Mouse (Mus musculus): ENCODE measurements around the gene Sgsm1. TPM values are rescaled to one million over a fixed set of nuclear protein-coding genes. Genes with fewer than 3 reads are reported as not detected.

The Sgsm1 gene
- polyA plus RNA-seq, 1 experiment from 2014 or later: 1.2 TPM

- Histone ChIP-seq H3K36me3 (ENCODE audit: insufficient read depth, low read length) (no peaks in the 10 kb centered on the region), H3K27ac (ENCODE audit: low read length) (no peak overlapping the region), H3K4me2 (replicated peaks; ENCODE audit: low read depth, low read length) (no peak overlapping the region), H3K9me3 (ENCODE audit: low read length) (no peaks in the 10 kb centered on the region), H3K4me3 (ENCODE audit: low read depth, low read length) (no peak overlapping the region), H3K9ac (replicated peaks; ENCODE audit: low read depth) (no peak overlapping the region), H3K4me1 (ENCODE audit: insufficient read depth, low read depth, low read length) (no peaks in the 10 kb centered on the region), H3K27me3 (replicated peaks; ENCODE audit: insufficient read depth, low read length) (no peaks in the 10 kb centered on the region)
- TF ChIP-seq CTCF (IDR thresholded peaks at IDR 0.05) (no peak), EP300 (IDR thresholded peaks at IDR 0.05) (no peak)
- DNase-seq (ENCODE audit: low spot score): no peak
- no peak for ATAC-seq
Observed at GRCm38 (mm10) chr5:113268246-113268645, 42.3 kb downstream of the Sgsm1 start.

GRCm38 (mm10) chr5:113265637-113266036, 44.9 kb downstream of the Sgsm1 start:
- no peak for TF ChIP-seq EP300 (IDR thresholded peaks at IDR 0.05)
- TF ChIP-seq CTCF (IDR thresholded peaks at IDR 0.05): no peak
- Histone ChIP-seq H3K9ac (replicated peaks; ENCODE audit: low read depth) (no peak overlapping the region), H3K36me3 (ENCODE audit: insufficient read depth, low read length) (no peaks in the 10 kb centered on the region), H3K9me3 (ENCODE audit: low read length) (no peaks in the 10 kb centered on the region), H3K4me3 (ENCODE audit: low read depth, low read length) (no peak overlapping the region), H3K4me2 (replicated peaks; ENCODE audit: low read depth, low read length) (no peak overlapping the region), H3K4me1 (ENCODE audit: insufficient read depth, low read depth, low read length) (no peaks in the 10 kb centered on the region), H3K27ac (ENCODE audit: low read length) (no peak overlapping the region), H3K27me3 (replicated peaks; ENCODE audit: insufficient read depth, low read length) (no peaks in the 10 kb centered on the region)
- DNase-seq (ENCODE audit: low spot score): no peak
- no peak for ATAC-seq
- WGBS: 85% methylated on average over 8 of the region's 8 CpGs

GRCm38 (mm10) chr5:113250806-113251205, 59.8 kb downstream of the Sgsm1 start:
- Histone ChIP-seq H3K36me3 (ENCODE audit: insufficient read depth, low read length) (no peaks in the 10 kb centered on the region), H3K4me1 (ENCODE audit: insufficient read depth, low read depth, low read length) (no peaks in the 10 kb centered on the region), H3K4me2 (replicated peaks; ENCODE audit: low read depth, low read length) (no peak overlapping the region), H3K9me3 (ENCODE audit: low read length) (no peaks in the 10 kb centered on the region), H3K9ac (replicated peaks; ENCODE audit: low read depth) (no peak overlapping the region), H3K4me3 (ENCODE audit: low read depth, low read length) (no peak overlapping the region), H3K27ac (ENCODE audit: low read length) (no peak overlapping the region), H3K27me3 (replicated peaks; ENCODE audit: insufficient read depth, low read length) (no peaks in the 10 kb centered on the region)
- ATAC-seq (no peak), DNase-seq (ENCODE audit: low spot score) (no peak)
- no peak for TF ChIP-seq CTCF (IDR thresholded peaks at IDR 0.05)
- TF ChIP-seq EP300 (IDR thresholded peaks at IDR 0.05): no peak
- WGBS: 94% methylated on average over 11 of the region's 11 CpGs

- peak; percentile 90 for ATAC-seq
- TF ChIP-seq EP300 (IDR thresholded peaks at IDR 0.05): 0 out of 2 replicates have a peak, but pooled peaks have one; percentile 41
- TF ChIP-seq CTCF (IDR thresholded peaks at IDR 0.05): no peak
- H3K27ac ChIP-seq (ENCODE audit: low read length): no peak overlapping the region
- no peaks in the 10 kb centered on the region for H3K9me3 ChIP-seq (ENCODE audit: low read length)
- peak; percentile 58 for DNase-seq (ENCODE audit: low spot score)
- WGBS: 49% methylated on average over 8 of the region's 8 CpGs
- H3K27me3 ChIP-seq (replicated peaks; ENCODE audit: insufficient read depth, low read length): no peaks in the 10 kb centered on the region
- no peaks in the 10 kb centered on the region for H3K36me3 ChIP-seq (ENCODE audit: insufficient read depth, low read length)
- no peak overlapping the region for H3K4me2 ChIP-seq (replicated peaks; ENCODE audit: low read depth, low read length)
- H3K9ac ChIP-seq (replicated peaks; ENCODE audit: low read depth): no peak overlapping the region
- H3K4me3 ChIP-seq (ENCODE audit: low read depth, low read length): no peak overlapping the region
- no peaks in the 10 kb centered on the region for H3K4me1 ChIP-seq (ENCODE audit: insufficient read depth, low read depth, low read length)
Observed at GRCm38 (mm10) chr5:113249263-113249930, 61.2 kb downstream of the Sgsm1 start.

- Histone ChIP-seq H3K4me1 (ENCODE audit: insufficient read depth, low read depth, low read length) (no peaks in the 10 kb centered on the region), H3K27me3 (replicated peaks; ENCODE audit: insufficient read depth, low read length) (no peaks in the 10 kb centered on the region), H3K4me2 (replicated peaks; ENCODE audit: low read depth, low read length) (no peak overlapping the region), H3K36me3 (ENCODE audit: insufficient read depth, low read length) (no peaks in the 10 kb centered on the region), H3K9me3 (ENCODE audit: low read length) (no peaks in the 10 kb centered on the region), H3K9ac (replicated peaks; ENCODE audit: low read depth) (no peak overlapping the region), H3K4me3 (ENCODE audit: low read depth, low read length) (no peak overlapping the region), H3K27ac (ENCODE audit: low read length) (no peak overlapping the region)
- ATAC-seq: no peak
- 71% methylated on average over 5 of the region's 5 CpGs for WGBS
- DNase-seq (ENCODE audit: low spot score): no peak
- TF ChIP-seq EP300 (IDR thresholded peaks at IDR 0.05) (no peak), CTCF (IDR thresholded peaks at IDR 0.05) (no peak)
Observed at GRCm38 (mm10) chr5:113230196-113230595, 80.4 kb downstream of the Sgsm1 start.

- Histone ChIP-seq H3K4me1 (ENCODE audit: insufficient read depth, low read depth, low read length) (no peaks in the 10 kb centered on the region), H3K36me3 (ENCODE audit: insufficient read depth, low read length) (no peaks in the 10 kb centered on the region), H3K4me2 (replicated peaks; ENCODE audit: low read depth, low read length) (peak within 1 kb of the TSS; percentile 49), H3K27me3 (replicated peaks; ENCODE audit: insufficient read depth, low read length) (no peaks in the 10 kb centered on the region), H3K27ac (ENCODE audit: low read length) (peak within 1 kb of the TSS; percentile 44; the same call in 1 of the 2 replicates), H3K4me3 (ENCODE audit: low read depth, low read length) (no peak within 1 kb of the TSS; the same call in 1 of the 2 replicates), H3K9me3 (ENCODE audit: low read length) (no peaks in the 10 kb centered on the region), H3K9ac (replicated peaks; ENCODE audit: low read depth) (0 out of 2 replicates have a peak within 1 kb of the TSS, but pooled peaks have one; percentile 17)
- ATAC-seq (peak; percentile 87), DNase-seq (ENCODE audit: low spot score) (peak; percentile 91)
- WGBS: 2% methylated on average over 13 of the region's 13 CpGs
- TF ChIP-seq CTCF (IDR thresholded peaks at IDR 0.05) (peak; percentile 94), EP300 (IDR thresholded peaks at IDR 0.05) (peak; percentile 51; the same call in 1 of the 2 replicates)
Observed at GRCm38 (mm10) chr5:113226632-113227102, 83.9 kb downstream of the Sgsm1 start, which contains the start of gene Tmem211. Gene Tmem211, plus strand, starts transcription at chr5:113226909.
